Mouse (Mus musculus) ES-E14 (cell line): ENCODE results near the gene Aldh8a1.

ENCODE experiments used
- MAFK ChIP-seq: IDR thresholded peaks from 2 replicates; pipeline ENCODE4 v1.6.1; 2014; ENCODE audit warnings: mild to moderate bottlenecking, low read depth, low read length, inconsistent platforms; ENCODE audit not compliant: insufficient read depth
- ZC3H11A ChIP-seq: IDR thresholded peaks from 2 replicates; pipeline ENCODE4 v1.6.1; 2012; ENCODE audit warnings: low read depth, mild to moderate bottlenecking, inconsistent platforms, low read length, borderline replicate concordance

GRCm38 (mm10) chr10:21376682-21377473, at the start of gene Aldh8a1:
- no peak for TF ChIP-seq ZC3H11A
- no peak for TF ChIP-seq MAFK
